In the genomic region with DNA sequence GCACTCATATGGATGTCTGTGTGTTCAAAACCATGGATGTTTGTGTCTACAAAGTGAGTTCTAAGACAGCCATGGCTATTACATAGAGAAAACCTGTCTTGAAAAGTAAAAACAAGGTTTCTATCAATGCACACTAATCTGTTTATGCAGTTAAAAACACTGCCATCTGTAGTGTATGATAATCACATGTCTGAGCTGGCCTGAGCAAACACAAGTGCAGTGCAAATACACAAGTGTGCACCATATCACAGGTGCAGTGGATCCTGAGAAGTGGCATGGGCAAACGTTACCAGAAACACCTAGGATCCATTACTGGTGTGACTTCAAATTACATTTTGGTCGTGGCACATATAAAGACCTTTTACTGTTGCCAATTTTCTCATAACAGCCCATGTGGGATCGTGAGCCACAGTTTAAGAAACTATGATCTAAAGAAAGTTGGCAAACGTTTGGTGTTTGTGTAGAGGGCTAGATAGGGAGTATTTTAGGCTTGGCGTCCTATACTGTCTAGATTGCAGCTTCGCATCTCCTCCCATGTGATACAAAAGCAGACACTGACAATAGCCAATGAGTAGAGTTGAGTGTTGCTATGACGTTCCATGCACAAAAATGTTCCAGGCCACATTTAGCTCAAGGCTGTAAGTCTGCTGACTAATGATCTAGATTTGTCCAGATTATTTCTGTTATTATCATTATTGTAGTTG, we compare ENCODE assay signal across 21 mouse cellular contexts.
"Had no signal": no experiment of that assay in that cellular context is flagged by ENCODE, and none has a peak within 500 bp of the region (broad histone marks: within the 10 kb centered on the region; RNA-seq: fewer than 3 reads in every experiment).

No protein-coding gene starts in this region.

- H3K27ac ChIP-seq: limb, embryonic 12.5 days; limb, embryonic 15.5 days; lung, embryonic 15.5 days; midbrain, embryonic 12.5 days; midbrain, embryonic 15.5 days; neural tube, embryonic 12.5 days; neural tube, embryonic 15.5 days; stomach, postnatal 0 days had no signal

- H3K36me3 ChIP-seq: limb, embryonic 12.5 days; limb, embryonic 15.5 days; lung, embryonic 15.5 days; midbrain, embryonic 15.5 days had no signal

- H3K9me3 ChIP-seq: limb, embryonic 12.5 days; limb, embryonic 15.5 days; lung, embryonic 15.5 days; megakaryocyte, embryonic 14.5 days; midbrain, embryonic 12.5 days; midbrain, embryonic 15.5 days; neural tube, embryonic 12.5 days; neural tube, embryonic 15.5 days had no signal

- H3K4me3 ChIP-seq: limb, embryonic 12.5 days; limb, embryonic 15.5 days; lung, embryonic 15.5 days; megakaryocyte, embryonic 14.5 days; midbrain, embryonic 12.5 days; midbrain, embryonic 15.5 days; neural tube, embryonic 12.5 days; neural tube, embryonic 15.5 days had no signal

- ATAC-seq: midbrain, embryonic 15.5 days had no signal

- H3K27me3 ChIP-seq: limb, embryonic 12.5 days; limb, embryonic 15.5 days; lung, embryonic 15.5 days; megakaryocyte, embryonic 14.5 days; midbrain, embryonic 12.5 days; midbrain, embryonic 15.5 days; neural tube, embryonic 12.5 days; neural tube, embryonic 15.5 days had no signal

- DNase-seq: kidney, adult 18-20 months; kidney, adult 9 months; kidney, postnatal 14 days; kidney, postnatal 4 days; left cerebral cortex, postnatal 4 days; lung, adult 18-20 months; lung, postnatal 10 days; lung, postnatal 36 days; right cerebral cortex, adult 18-20 months; right cerebral cortex, postnatal 14 days; right cerebral cortex, postnatal 4 days; thymus, postnatal 25 days had no signal

- H3K4me1 ChIP-seq: limb, embryonic 15.5 days; lung, embryonic 15.5 days; megakaryocyte, embryonic 14.5 days; midbrain, embryonic 12.5 days; midbrain, embryonic 15.5 days; neural tube, embryonic 12.5 days; neural tube, embryonic 15.5 days had no signal

- H3K4me2 ChIP-seq: limb, embryonic 12.5 days; limb, embryonic 15.5 days; lung, embryonic 15.5 days; midbrain, embryonic 12.5 days; midbrain, embryonic 15.5 days; neural tube, embryonic 12.5 days; neural tube, embryonic 15.5 days had no signal

- H3K9ac ChIP-seq: limb, embryonic 12.5 days; limb, embryonic 15.5 days; lung, embryonic 15.5 days; midbrain, embryonic 12.5 days; midbrain, embryonic 15.5 days; neural tube, embryonic 12.5 days; neural tube, embryonic 15.5 days had no signal
